Mouse (Mus musculus) lung, embryonic 16.5 days (tissue): ENCODE measurements around the gene Vmn1r49. TPM values are rescaled to one million over a fixed set of nuclear protein-coding genes. Genes with fewer than 3 reads are reported as not detected.
"Not testable (repeated sequence)": the region's sequence is repeated elsewhere in the genome, so short reads cannot be mapped to it uniquely, and the experiment has no call there.

Source experiments
- ATAC-seq: fragments of 200-750 bp; cut with Nextera tagmentation; 2 replicates; pipeline ENCODE4 v1.8.0; 2017; ENCODE audit warnings: low read depth, mild to moderate bottlenecking, moderate library complexity
- H3K27ac ChIP-seq: fragments of 300-500 bp; sonication (generic); 2 replicates; pipeline ENCODE4 v1.5.1; 2014; ENCODE audit warnings: mild to moderate bottlenecking, control low read depth, low read length
- H3K27me3 ChIP-seq: fragments of 300-500 bp; sonication (generic); 2 replicates; pipeline ENCODE4 v1.6.1; 2014; ENCODE audit warnings: low read depth, low read length, mixed read lengths; ENCODE audit not compliant: control insufficient read depth, insufficient read depth
- H3K36me3 ChIP-seq: fragments of 300-500 bp; sonication (generic); 2 replicates; pipeline ENCODE4 v1.6.1; 2014; ENCODE audit warnings: low read length; ENCODE audit not compliant: control insufficient read depth, insufficient read depth
- H3K4me1 ChIP-seq: fragments of 300-500 bp; sonication (generic); replicated peaks from 2 replicates; pipeline ENCODE4 v1.6.1; 2014; ENCODE audit warnings: low read length, mixed read lengths; ENCODE audit not compliant: control insufficient read depth, insufficient read depth
- H3K4me2 ChIP-seq: fragments of 300-500 bp; sonication (generic); 2 replicates; pipeline ENCODE4 v1.6.1; 2014; ENCODE audit warnings: low read depth, low read length, control low read depth
- H3K4me3 ChIP-seq: fragments of 300-500 bp; sonication (generic); 2 replicates; pipeline ENCODE4 v1.5.1; 2014; ENCODE audit warnings: mild to moderate bottlenecking, low read length, control low read depth
- H3K9ac ChIP-seq: fragments of 300-500 bp; sonication (generic); 2 replicates; pipeline ENCODE4 v1.6.1; 2014; ENCODE audit warnings: low read length, control low read depth
- H3K9me3 ChIP-seq: fragments of 300-500 bp; sonication (generic); 2 replicates; pipeline ENCODE4 v1.6.1; 2016; ENCODE audit warnings: low read length; ENCODE audit not compliant: control insufficient read depth
- WGBS: fragments of 180-500 bp; shearing (Covaris S2); extraction: QIAGEN DNeasy Blood & Tissue Kit; methylation state at CpG from one replicate; pipeline ENCODE4 v1.1.7; 2014; 5-methylcytosine and 5-hydroxymethylcytosine counted together
- polyA plus RNA-seq: library from polyadenylated mRNA; unstranded; fragments of >200 nt; fragmentation: Nextera tagmentation; extraction: Ambion mirVana; gene quantifications from 2 replicates; pipeline ENCODE4 v1.2.1, GENCODE M21; 2015

The Vmn1r49 gene
- not detected in 2 replicates for polyA plus RNA-seq

DNA sequence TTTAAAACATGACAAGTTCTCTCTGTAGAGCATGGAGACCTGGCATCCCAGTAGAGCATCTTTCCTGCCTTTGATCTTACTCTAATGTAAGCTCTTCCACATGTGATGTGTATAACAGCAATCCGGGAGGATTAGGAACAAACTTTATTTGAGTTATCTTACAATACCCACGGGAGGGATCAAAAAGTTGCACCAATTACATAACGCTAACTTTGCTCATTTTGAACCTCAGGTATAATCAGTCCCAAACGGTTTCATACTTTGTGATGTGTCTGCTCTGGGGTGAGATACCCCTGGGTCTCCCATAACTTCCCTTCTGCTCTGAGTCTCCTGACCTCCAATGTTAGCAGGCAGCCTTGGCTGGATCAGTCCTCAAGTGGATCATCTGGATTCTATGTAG lies at the start of gene Vmn1r49:
Vmn1r49 (minus strand) TSS at position 101 of the 400 bp plus-strand sequence.
- no peak within 1 kb of the TSS for H3K9ac ChIP-seq
- H3K36me3 ChIP-seq, result no peaks in the 10 kb centered on the region
- H3K27me3 ChIP-seq, result no peaks in the 10 kb centered on the region
- H3K4me1 ChIP-seq, result no peaks in the 10 kb centered on the region
- H3K9me3 ChIP-seq, result no peaks in the 10 kb centered on the region
- no peak within 1 kb of the TSS for H3K27ac ChIP-seq
- H3K4me3 ChIP-seq, result no peak within 1 kb of the TSS
- no peak for ATAC-seq
- H3K4me2 ChIP-seq, result no peak within 1 kb of the TSS
- 70% methylated on average over 4 of the region's 4 CpGs for WGBS

DNA sequence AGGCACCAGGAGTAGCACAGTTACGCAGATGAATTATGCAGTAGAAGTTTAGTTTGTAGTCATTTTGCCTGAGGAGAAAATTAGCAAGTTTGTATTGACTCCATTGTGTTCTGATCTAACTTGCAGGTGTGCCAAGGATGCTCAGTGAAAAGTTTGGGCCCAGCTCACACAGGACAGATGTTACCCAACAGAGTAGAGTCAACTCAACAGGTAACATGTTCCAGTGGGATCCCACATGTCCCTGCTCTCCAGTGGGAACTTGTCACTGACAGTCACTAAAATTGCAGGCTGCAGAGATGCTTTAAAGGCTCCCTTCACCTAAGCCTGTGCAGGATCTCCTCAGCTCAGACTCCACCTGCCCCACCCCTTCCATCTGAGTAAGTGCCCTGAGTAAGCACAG lies 44.0 kb upstream of the Vmn1r49 start, which contains the start of gene Vmn1r51:
Vmn1r51 (plus strand) TSS at position 301 of the 400 bp plus-strand sequence.
- H3K9me3 ChIP-seq, H3K27ac ChIP-seq, H3K4me1 ChIP-seq, ATAC-seq, H3K4me2 ChIP-seq, H3K36me3 ChIP-seq, H3K9ac ChIP-seq, H3K27me3 ChIP-seq, H3K4me3 ChIP-seq: not testable (repeated sequence)
- 77% methylated on average over 1 of the region's 1 CpGs for whole genome bisulfite sequencing

DNA sequence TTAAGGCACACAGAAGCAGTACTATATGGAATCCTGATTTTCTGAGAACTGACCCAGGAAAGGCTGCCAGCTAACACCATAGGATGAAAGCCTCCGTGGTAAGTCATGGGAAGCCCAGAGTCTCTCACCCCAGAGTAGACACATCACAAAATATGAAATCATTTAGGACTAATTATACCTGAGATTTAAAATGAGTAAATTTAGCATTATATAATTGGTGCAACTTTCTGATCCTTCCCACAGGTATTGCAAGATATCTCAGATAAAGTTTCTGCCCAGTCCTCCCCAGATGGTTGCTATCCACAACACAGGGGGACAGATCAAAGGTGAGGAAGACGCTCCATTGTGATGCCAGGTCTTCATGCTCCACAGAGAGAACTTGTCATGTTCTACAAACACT lies 22.8 kb upstream of the Vmn1r49 start, which contains the start of gene Vmn1r50:
Vmn1r50 (plus strand) TSS at position 301 of the 400 bp plus-strand sequence.
- Histone ChIP-seq H3K4me1 (no peaks in the 10 kb centered on the region), H3K9ac (no peak within 1 kb of the TSS), H3K9me3 (no peaks in the 10 kb centered on the region), H3K36me3 (no peaks in the 10 kb centered on the region), H3K27me3 (no peaks in the 10 kb centered on the region), H3K27ac (no peak within 1 kb of the TSS), H3K4me2 (no peak within 1 kb of the TSS), H3K4me3 (no peak within 1 kb of the TSS)
- ATAC-seq, result no peak
- WGBS, result 50% methylated on average over 2 of the region's 2 CpGs

DNA sequence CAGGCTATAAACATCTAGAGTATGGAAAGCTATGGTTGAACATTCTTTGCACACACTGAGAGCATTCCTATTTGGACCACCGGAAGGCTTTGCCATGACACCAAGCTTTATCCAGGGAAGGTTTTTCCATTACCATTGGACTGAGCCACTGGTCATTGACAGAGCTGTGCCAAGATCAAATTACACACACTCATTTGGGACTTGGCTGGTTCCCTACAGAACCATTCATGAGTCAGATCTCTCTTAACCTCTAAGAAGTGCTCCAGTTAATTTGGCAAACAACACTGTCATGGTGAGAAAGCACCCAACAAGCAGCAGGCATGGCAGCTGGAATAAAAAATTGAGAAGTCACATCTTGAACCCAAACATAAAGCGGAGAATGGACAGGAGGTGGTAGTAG lies 22.3 kb upstream of the Vmn1r49 start:
- H3K4me3 ChIP-seq, result no peak overlapping the region

DNA sequence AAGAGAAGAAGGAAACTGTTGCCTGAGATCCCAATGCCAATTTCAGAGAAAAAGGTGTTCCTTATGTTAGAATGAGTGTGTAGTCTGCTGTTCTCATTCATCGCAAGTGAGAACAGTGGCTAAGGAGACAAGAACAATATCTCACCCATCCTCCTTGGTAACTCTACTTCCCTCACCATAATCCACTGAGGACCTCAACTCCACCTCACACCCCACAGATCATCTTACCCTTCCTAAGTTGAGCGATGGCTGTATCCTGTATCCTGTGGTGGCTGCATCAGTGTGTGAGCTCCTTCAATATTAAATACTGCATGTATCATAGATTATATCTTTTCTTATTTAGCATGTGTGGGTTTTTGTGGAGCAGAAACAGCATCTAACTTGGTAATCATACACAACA lies 41.6 kb downstream of the Vmn1r49 start, which contains the start of gene Vmn1r48:
Vmn1r48 (minus strand) TSS at position 101 of the 400 bp plus-strand sequence.
- not testable (repeated sequence) for H3K9me3 ChIP-seq, H3K27ac ChIP-seq, H3K4me2 ChIP-seq, H3K9ac ChIP-seq, H3K4me3 ChIP-seq, H3K27me3 ChIP-seq, H3K36me3 ChIP-seq, ATAC-seq, H3K4me1 ChIP-seq
- no CpG with 5 or more reads among the region's 2 CpGs for WGBS

More for the DNA sequence above, 22.3 kb upstream of the Vmn1r49 start:
- ATAC-seq, result no peak
- Histone ChIP-seq H3K27me3 (no peaks in the 10 kb centered on the region), H3K27ac (no peak overlapping the region), H3K9me3 (no peaks in the 10 kb centered on the region), H3K4me1 (no peaks in the 10 kb centered on the region), H3K36me3 (no peaks in the 10 kb centered on the region), H3K9ac (no peak overlapping the region), H3K4me2 (no peak overlapping the region)
- WGBS, result 88% methylated on average over 2 of the region's 2 CpGs

Other genes starting within 250 kb of the Vmn1r49 start
- not detected in 2 replicates for gene Vmn1r42, start 202.1 kb downstream of the Vmn1r49 start, polyA plus RNA-seq
- not detected in 2 replicates for gene Vmn1r43, start 202.1 kb downstream of the Vmn1r49 start, polyA plus RNA-seq
- not detected in 2 replicates for gene Vmn1r44, start 194.8 kb downstream of the Vmn1r49 start, polyA plus RNA-seq
- gene Vmn1r45, start 137.9 kb downstream of the Vmn1r49 start, polyA plus RNA-seq, result not detected in 2 replicates
- gene Vmn1r46, start 109.2 kb downstream of the Vmn1r49 start, polyA plus RNA-seq, result not detected in 2 replicates
- gene Vmn1r47, start 62.4 kb downstream of the Vmn1r49 start, polyA plus RNA-seq, result not detected in 2 replicates
- not detected in 2 replicates for gene Vmn1r48, start 41.7 kb downstream of the Vmn1r49 start, polyA plus RNA-seq
- not detected in 2 replicates for gene Vmn1r50, start 22.9 kb upstream of the Vmn1r49 start, polyA plus RNA-seq
- not detected in 2 replicates for gene Vmn1r51, start 44.1 kb upstream of the Vmn1r49 start, polyA plus RNA-seq
- gene Vmn1r52, start 96.3 kb upstream of the Vmn1r49 start, polyA plus RNA-seq, result not detected in 2 replicates
- gene V1ra8, start 124.3 kb upstream of the Vmn1r49 start, polyA plus RNA-seq, result not detected in 2 replicates
- 0.14 TPM in 1 of 2 replicates, not detected in the other for gene Vmn1r53, start 145.9 kb upstream of the Vmn1r49 start, polyA plus RNA-seq
- not detected in 2 replicates for gene Vmn1r54, start 167.8 kb upstream of the Vmn1r49 start, polyA plus RNA-seq
- not detected in 2 replicates for gene BC048671, start 222.7 kb upstream of the Vmn1r49 start, polyA plus RNA-seq
- 0.20 and 0.54 TPM in 2 replicates for gene Chst13, start 246.7 kb upstream of the Vmn1r49 start, polyA plus RNA-seq